Mouse (Mus musculus) cerebellum, postnatal 4 days (tissue): ENCODE results near the gene 4930562C15Rik.

Experiments
- DNase-seq, 2 experiments: peaks; one replicate each; pipeline ENCODE4 v3.0.0; 2022; ENCODE audit warnings: low spot score in 2 of 2, mixed read lengths in 1 of 2

The 4930562C15Rik gene

DNA sequence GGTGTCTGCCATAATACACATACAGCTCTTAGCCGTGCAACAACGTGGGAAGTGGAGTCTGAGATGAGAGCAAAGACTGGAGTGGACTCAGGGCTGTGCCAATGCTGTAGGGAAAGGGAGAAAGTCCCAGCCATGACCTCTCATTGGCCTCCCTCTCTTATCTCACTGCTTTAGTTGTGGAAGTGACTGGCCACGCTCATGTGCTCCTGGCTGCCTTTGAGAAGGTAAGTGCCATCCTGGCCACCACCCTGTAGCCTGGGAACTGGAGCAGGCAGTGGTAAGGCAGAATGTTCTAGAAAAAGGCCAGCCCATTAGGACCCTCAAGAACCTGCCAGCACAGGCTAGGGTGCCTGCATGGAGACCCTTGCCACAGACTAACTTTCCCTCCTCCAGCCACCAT lies 80.7 kb downstream of the 4930562C15Rik start:
- DNase-seq: no peak

DNA sequence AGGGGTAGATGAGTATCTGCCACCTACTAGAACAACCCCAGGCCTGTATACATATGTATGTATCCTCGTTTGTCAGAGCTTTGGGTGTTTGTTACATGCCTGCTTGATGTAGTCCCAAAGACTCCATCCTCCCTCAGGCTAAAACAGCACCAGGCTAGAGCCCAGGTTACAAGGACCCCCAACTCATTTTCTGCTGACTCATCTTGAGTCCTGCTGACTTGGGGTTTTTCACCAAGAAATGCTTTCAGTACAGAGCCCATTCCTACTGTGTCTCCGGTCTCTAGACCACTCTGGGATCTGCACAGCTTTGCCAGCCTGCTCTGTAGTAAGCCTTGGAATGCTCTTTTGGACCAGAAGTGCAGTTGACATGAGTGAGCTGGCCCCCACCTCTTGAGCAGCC lies 81.4 kb downstream of the 4930562C15Rik start:
- no peak for DNase-seq
